Mouse (Mus musculus) heart, embryonic 16.5 days (tissue): ENCODE results near the gene Kalrn. TPM values are rescaled to one million over a fixed set of nuclear protein-coding genes. Genes with fewer than 3 reads are reported as not detected.

ENCODE experiments used
- ATAC-seq: fragments of 200-750 bp; cut with Nextera tagmentation; replicated peaks from 2 replicates; pipeline ENCODE4 v1.8.0; 2017; ENCODE audit warnings: moderate number of reproducible peaks; ENCODE audit not compliant: insufficient read depth, low FRiP score; ENCODE audit errors: extremely low read depth
- H3K27ac ChIP-seq: fragments of 300-500 bp; sonication (generic); 2 replicates; pipeline ENCODE4 v1.5.1; 2014; ENCODE audit warnings: mild to moderate bottlenecking, low read length, control low read depth, moderate library complexity
- H3K27me3 ChIP-seq: fragments of 300-500 bp; sonication (generic); 2 replicates; pipeline ENCODE4 v1.6.1; 2014; ENCODE audit warnings: low read length, mixed read lengths; ENCODE audit not compliant: control insufficient read depth, insufficient read depth
- H3K36me3 ChIP-seq: fragments of 300-500 bp; sonication (generic); 2 replicates; pipeline ENCODE4 v1.6.1; 2014; ENCODE audit not compliant: control insufficient read depth, insufficient read depth
- H3K4me1 ChIP-seq: fragments of 300-500 bp; sonication (generic); 2 replicates; pipeline ENCODE4 v1.6.1; 2014; ENCODE audit warnings: low read length, mixed read lengths; ENCODE audit not compliant: control insufficient read depth, insufficient read depth
- H3K4me2 ChIP-seq: fragments of 300-500 bp; sonication (generic); 2 replicates; pipeline ENCODE4 v1.6.1; 2014; ENCODE audit warnings: low read depth, mild to moderate bottlenecking, control low read depth, low read length
- H3K4me3 ChIP-seq: fragments of 300-500 bp; sonication (generic); 2 replicates; pipeline ENCODE4 v1.5.1; 2014; ENCODE audit warnings: mild to moderate bottlenecking, control low read depth, low read length
- H3K9ac ChIP-seq: fragments of 300-500 bp; sonication (generic); 2 replicates; pipeline ENCODE4 v1.6.1; 2014; ENCODE audit warnings: low read length, control low read depth
- H3K9me3 ChIP-seq: fragments of 300-500 bp; sonication (generic); replicated peaks from 2 replicates; pipeline ENCODE4 v1.6.1; 2016; ENCODE audit warnings: low read length; ENCODE audit not compliant: control insufficient read depth
- WGBS: fragments of 180-500 bp; shearing (Covaris S2); extraction: QIAGEN DNeasy Blood & Tissue Kit; methylation state at CpG from one replicate; pipeline ENCODE4 v1.1.7; 2014; 5-methylcytosine and 5-hydroxymethylcytosine counted together
- polyA plus RNA-seq: library from polyadenylated mRNA; unstranded; fragments of >200 nt; fragmentation: Nextera tagmentation; extraction: Ambion mirVana; gene quantifications from 2 replicates; pipeline ENCODE4 v1.2.1, GENCODE M21; 2015

The Kalrn gene
- polyA plus RNA-seq, 1 experiment from 2014 or later: 30.2 TPM

DNA sequence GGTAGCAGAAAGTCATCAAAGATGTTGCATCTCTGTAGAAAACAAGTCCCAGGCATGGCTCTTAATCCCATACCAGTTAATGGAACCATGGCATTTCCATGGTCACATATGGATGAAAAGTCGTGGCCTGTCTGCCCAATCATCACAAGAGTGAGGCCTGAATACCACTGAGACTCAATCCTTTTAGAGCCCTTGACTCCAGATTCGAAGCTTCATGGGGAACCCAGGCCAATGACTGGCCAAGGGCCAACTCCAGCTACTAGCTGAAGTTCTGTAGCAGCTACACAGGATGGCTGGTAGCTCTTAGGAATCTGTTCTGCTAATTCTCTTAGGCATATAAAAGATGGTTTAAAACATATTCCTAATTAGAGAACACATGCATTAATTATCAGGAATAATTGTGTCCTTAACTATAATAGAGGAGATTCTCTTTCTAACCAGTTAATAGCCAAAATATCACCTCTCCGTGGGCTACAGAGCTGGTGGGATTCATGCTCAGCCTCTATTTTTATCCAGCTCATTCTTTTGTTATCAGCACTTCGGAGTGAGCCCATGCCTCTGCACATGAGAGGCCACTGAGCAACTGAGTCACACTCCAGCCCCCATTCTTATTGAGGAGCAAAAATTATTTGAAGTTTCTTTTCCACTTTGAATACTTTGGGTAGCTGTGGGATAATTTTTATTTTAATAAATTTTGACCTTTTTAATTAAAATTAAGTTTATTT lies 252.1 kb downstream of the Kalrn start:
- Histone ChIP-seq H3K9ac (no peak overlapping the region), H3K9me3 (no peaks in the 10 kb centered on the region), H3K4me2 (no peak overlapping the region), H3K27me3 (no peaks in the 10 kb centered on the region), H3K36me3 (no peaks in the 10 kb centered on the region), H3K4me1 (peaks cover 34% of the 10 kb centered on the region), H3K4me3 (no peak overlapping the region), H3K27ac (peak overlapping the region; percentile 68)
- 39% methylated on average over 4 of the region's 4 CpGs for WGBS
- 0 out of 2 replicates have a peak, but pooled peaks have one; percentile 59 for ATAC-seq

DNA sequence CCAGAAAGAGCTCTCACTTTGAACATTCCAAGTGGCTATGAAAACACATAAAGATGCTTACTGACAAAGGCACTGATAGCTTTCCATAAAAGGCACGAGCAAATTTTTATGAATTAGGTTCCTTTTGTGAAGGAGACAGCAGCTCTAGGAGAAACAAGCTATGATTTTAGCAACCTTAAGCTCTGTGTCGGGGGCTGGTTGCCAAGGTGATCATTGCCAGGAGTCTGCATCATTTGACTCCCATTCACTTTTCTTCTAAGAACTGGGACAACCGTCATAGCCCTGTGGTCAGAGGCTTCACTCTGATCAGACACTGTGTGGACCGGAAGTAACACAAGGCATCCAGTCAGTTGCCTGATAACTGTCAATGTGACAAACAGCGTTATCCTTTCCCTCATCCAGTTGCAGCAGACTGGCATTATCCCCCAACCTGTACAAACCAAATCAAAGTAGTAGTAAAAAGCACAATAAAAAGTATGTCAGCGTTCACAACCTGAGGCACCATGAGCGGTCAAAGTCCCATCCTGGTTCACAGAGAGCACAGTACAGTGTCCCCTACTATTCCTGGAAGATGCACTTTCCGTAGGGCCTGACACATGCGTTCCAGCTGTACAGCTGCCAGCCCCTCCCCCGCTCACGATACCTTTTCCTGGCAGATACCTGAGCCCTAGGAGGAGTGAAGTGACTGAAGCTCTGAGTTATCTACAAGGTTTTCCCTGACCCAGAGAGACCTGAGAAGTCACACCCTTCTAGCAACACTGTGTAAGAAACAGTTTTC lies 253.1 kb downstream of the Kalrn start:
- H3K27ac ChIP-seq: peak overlapping the region; percentile 68
- no peaks in the 10 kb centered on the region for H3K36me3 ChIP-seq
- 68% methylated on average over 11 of the region's 11 CpGs for WGBS
- ATAC-seq: no peak
- H3K4me2 ChIP-seq: no peak overlapping the region
- peaks cover 35% of the 10 kb centered on the region for H3K4me1 ChIP-seq
- H3K9me3 ChIP-seq: no peaks in the 10 kb centered on the region
- no peaks in the 10 kb centered on the region for H3K27me3 ChIP-seq
- H3K9ac ChIP-seq: no peak overlapping the region
- no peak overlapping the region for H3K4me3 ChIP-seq

DNA sequence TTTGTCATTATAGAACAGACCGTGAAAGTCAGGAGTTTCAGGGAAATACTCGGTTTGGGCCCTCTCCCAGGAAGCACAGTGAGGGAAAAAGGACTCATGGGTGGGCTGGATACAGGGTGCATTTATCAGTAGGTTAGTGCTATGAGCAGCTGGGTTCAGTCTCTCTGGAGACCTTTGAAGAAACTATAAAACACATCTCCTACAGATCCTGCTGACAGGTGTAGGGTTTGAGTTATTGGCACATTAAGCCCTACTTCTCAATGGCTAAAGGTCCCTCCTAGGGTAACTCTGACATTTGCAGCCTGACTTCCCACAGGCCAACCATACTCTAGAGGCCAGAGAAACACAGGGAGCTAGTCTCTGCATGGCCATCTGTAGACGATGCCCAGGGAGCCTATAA lies 256.2 kb downstream of the Kalrn start:
- ATAC-seq: no peak
- Histone ChIP-seq H3K9me3 (no peaks in the 10 kb centered on the region), H3K9ac (no peak overlapping the region), H3K36me3 (no peaks in the 10 kb centered on the region), H3K27me3 (no peaks in the 10 kb centered on the region), H3K27ac (no peak overlapping the region), H3K4me3 (no peak overlapping the region), H3K4me1 (peaks cover 29% of the 10 kb centered on the region), H3K4me2 (no peak overlapping the region)
- WGBS: 42% methylated on average over 3 of the region's 3 CpGs

DNA sequence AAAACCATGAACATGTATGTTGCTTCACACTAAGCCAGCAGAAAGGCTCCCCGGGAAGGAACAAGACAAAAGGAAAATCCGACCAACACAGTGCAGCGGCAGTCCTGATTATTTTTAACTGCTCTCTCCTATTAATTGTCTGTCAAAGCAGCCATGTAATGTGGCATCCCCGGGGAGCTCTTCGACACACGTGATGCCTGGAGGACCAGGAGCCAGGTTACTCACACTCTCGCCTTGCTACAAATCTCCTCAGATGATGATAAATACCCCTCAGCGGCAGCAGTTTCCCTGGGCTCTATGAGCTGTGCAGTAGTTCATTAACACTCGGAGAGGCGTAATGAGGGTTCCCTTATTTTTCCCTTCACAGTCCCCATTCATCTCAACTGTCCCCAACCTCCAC lies 257.1 kb downstream of the Kalrn start:
- no peak overlapping the region for H3K27ac ChIP-seq

DNA sequence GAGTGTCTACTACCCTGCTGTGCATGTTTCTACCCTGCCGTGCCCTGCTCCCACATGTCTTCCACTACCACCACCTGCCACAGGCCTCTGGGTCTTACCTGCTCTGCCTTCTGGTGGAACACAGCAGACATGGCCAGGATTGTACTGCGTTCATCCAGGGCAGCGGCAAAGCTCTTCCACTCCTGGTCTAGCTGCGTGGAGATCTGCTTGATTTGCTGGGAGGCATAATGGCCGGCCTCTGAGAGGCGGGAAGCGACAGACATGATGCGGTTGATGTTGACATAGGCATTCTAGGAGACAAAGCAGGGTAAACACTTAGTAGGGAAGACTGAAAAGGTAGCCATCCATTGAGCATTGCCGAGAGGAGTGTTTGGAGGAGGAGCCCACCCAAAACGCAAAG lies 259.3 kb downstream of the Kalrn start:
- Histone ChIP-seq H3K27me3 (no peaks in the 10 kb centered on the region), H3K4me3 (no peak overlapping the region), H3K27ac (no peak overlapping the region), H3K36me3 (no peaks in the 10 kb centered on the region), H3K9ac (no peak overlapping the region), H3K4me2 (no peak overlapping the region), H3K9me3 (no peaks in the 10 kb centered on the region), H3K4me1 (peaks cover 11% of the 10 kb centered on the region)
- 87% methylated on average over 10 of the region's 10 CpGs for WGBS
- ATAC-seq: no peak

More for the DNA sequence above, 257.1 kb downstream of the Kalrn start:
- Histone ChIP-seq H3K9ac (no peak overlapping the region), H3K4me3 (no peak overlapping the region), H3K4me1 (peaks cover 27% of the 10 kb centered on the region), H3K36me3 (no peaks in the 10 kb centered on the region), H3K27me3 (no peaks in the 10 kb centered on the region), H3K9me3 (no peaks in the 10 kb centered on the region), H3K4me2 (no peak overlapping the region)
- WGBS: 53% methylated on average over 10 of the region's 10 CpGs
- ATAC-seq: no peak

DNA sequence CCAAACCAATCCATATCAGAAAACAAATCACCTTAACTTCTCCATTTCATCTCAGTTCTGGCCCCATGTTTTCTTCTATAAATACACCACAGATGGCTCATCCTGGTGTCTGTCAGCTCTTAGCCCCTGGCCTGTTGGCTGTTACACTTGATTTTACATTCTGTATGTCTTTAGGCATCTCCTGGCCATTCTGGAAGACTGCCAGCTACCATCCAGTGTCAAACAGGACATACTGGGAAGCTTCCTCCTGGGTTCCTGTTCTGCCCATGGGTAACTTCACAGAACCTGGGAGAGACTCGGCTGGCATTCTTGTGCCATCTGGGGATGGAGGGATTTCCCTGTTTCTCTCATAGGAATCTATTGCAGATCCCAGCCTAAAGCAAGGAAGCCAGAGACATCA lies 261.8 kb downstream of the Kalrn start:
- no peak for ATAC-seq
- H3K4me2 ChIP-seq: no peak overlapping the region
- 75% methylated on average over 1 of the region's 1 CpGs for WGBS
- H3K27ac ChIP-seq: no peak overlapping the region
- no peaks in the 10 kb centered on the region for H3K9me3 ChIP-seq
- H3K27me3 ChIP-seq: no peaks in the 10 kb centered on the region
- H3K36me3 ChIP-seq: no peaks in the 10 kb centered on the region
- H3K4me3 ChIP-seq: no peak overlapping the region
- peaks cover 5% of the 10 kb centered on the region; the same call in 1 of the 2 replicates for H3K4me1 ChIP-seq
- H3K9ac ChIP-seq: no peak overlapping the region

DNA sequence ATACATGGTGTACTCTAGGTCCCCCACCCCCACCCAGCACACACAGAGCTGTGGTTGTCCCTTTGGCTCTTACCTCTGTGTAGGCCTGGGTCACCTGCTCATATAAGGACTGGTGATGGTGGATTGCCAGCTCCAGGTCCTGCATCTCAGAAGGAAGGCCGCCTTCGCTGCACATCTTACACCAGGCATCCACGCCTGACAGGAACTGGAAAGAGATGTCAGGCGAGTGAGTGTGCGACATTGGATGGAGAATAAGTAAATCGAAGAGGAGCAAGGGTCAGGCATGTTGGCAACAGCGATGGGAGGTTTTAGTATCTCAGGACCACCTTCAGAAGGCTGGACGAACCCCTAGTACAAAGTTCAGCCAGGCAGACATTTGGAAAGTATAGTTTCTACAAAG lies 263.0 kb downstream of the Kalrn start:
- no peak overlapping the region for H3K27ac ChIP-seq
- H3K4me3 ChIP-seq: no peak overlapping the region
- H3K9ac ChIP-seq: no peak overlapping the region
- H3K4me2 ChIP-seq: no peak overlapping the region
- H3K9me3 ChIP-seq: no peaks in the 10 kb centered on the region
- no peaks in the 10 kb centered on the region for H3K4me1 ChIP-seq
- no peaks in the 10 kb centered on the region for H3K36me3 ChIP-seq
- H3K27me3 ChIP-seq: no peaks in the 10 kb centered on the region
- 91% methylated on average over 8 of the region's 8 CpGs for whole genome bisulfite sequencing
- no peak for ATAC-seq

DNA sequence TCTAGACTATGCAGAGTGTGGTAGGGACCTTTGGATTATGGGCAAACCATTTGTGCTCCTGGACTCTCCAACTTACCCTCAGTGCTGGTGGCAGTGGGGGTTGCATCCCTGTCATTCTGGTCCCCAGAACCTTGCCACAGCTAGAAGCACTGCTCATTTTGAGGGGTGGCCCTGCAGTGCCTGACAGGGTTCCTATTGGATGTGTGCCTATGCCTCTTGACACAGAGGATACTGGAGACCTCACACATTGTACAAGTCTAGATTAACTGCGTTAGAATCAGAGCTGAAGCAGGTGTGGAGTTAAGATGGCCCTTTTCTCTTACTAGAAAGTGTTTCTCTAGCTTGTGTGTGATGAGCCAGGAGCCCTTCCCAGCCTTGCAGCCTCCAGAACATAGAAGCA lies 265.0 kb downstream of the Kalrn start:
- H3K27ac ChIP-seq: no peak overlapping the region
- H3K36me3 ChIP-seq: no peaks in the 10 kb centered on the region
- no peaks in the 10 kb centered on the region for H3K9me3 ChIP-seq
- no peak overlapping the region for H3K4me2 ChIP-seq
- WGBS: 73% methylated on average over 1 of the region's 1 CpGs
- no peaks in the 10 kb centered on the region for H3K4me1 ChIP-seq
- no peaks in the 10 kb centered on the region for H3K27me3 ChIP-seq
- H3K9ac ChIP-seq: no peak overlapping the region
- no peak for ATAC-seq
- no peak overlapping the region for H3K4me3 ChIP-seq

DNA sequence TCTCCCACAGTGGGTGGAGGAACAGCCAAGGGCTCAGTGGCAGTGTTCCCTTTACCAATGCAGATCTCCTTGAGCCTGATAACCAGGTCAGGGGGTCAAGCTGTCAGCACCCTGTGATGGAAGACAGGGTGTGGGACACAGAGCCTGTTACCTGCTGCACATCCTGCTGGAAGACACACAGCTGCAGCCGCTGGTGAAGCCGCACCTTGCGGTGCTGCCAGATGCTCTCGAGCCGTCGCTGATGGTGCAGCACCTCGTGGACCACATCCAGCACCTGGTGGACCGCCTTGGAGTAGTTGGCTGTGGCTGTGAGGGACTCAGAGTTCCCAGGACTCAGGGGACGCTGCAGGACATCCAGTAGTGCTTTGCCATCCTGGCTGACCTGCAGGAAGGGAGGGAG lies 265.9 kb downstream of the Kalrn start:
- WGBS: 52% methylated on average over 9 of the region's 9 CpGs
- no peak overlapping the region for H3K27ac ChIP-seq
- H3K36me3 ChIP-seq: no peaks in the 10 kb centered on the region
- H3K9ac ChIP-seq: no peak overlapping the region
- H3K4me2 ChIP-seq: no peak overlapping the region
- no peaks in the 10 kb centered on the region for H3K27me3 ChIP-seq
- no peaks in the 10 kb centered on the region for H3K9me3 ChIP-seq
- no peak overlapping the region for H3K4me3 ChIP-seq
- H3K4me1 ChIP-seq: no peaks in the 10 kb centered on the region
- no peak for ATAC-seq
